Mouse (Mus musculus) v-Abl transformed pro-B cells (cell line): ENCODE results near the gene Ezr.

Experiments
- in situ Hi-C, 2 experiments: fragments of 400-800 bp; cut with MboI; formaldehyde crosslinking; loops; one replicate each; pipeline ENCODE4 v1.15.1; 2025; ENCODE audit not compliant: unreplicated experiment in 2 of 2

Ezr gene

GRCm38 (mm10) chr17:6746452-6747231, 35.9 kb downstream of the Ezr start:
- in situ Hi-C loops, result loop anchor here in 1 of 2 experiments (25.0 kb wide), 1 partner anchor 1066 kb away; no protein-coding TSS in a partner anchor

- in situ Hi-C loops, result loop anchor here in 1 of 2 experiments (25.0 kb wide), 1 partner anchor 1066 kb away; no protein-coding TSS in a partner anchor
Measured at GRCm38 (mm10) chr17:6745975-6746374, 36.6 kb downstream of the Ezr start.

- in situ Hi-C loops, result loop anchor here in 1 of 2 experiments (25.0 kb wide), 1 partner anchor 1067 kb away; no protein-coding TSS in a partner anchor
Measured at GRCm38 (mm10) chr17:6745503-6745902, 37.1 kb downstream of the Ezr start.

- in situ Hi-C loops, result loop anchor here in 1 of 2 experiments (25.0 kb wide), 1 partner anchor 1067 kb away; no protein-coding TSS in a partner anchor
Measured at GRCm38 (mm10) chr17:6744871-6745270, 37.7 kb downstream of the Ezr start.

GRCm38 (mm10) chr17:6744366-6744765, 38.2 kb downstream of the Ezr start:
- in situ Hi-C loops, result loop anchor here in 1 of 2 experiments (25.0 kb wide), 1 partner anchor 1068 kb away; no protein-coding TSS in a partner anchor

- in situ Hi-C loops, result loop anchor here in 1 of 2 experiments (25.0 kb wide), 1 partner anchor 1068 kb away; no protein-coding TSS in a partner anchor
Measured at GRCm38 (mm10) chr17:6743787-6744239, 38.8 kb downstream of the Ezr start.

GRCm38 (mm10) chr17:6743039-6743575, 39.5 kb downstream of the Ezr start:
- in situ Hi-C loops, result loop anchor here in 1 of 2 experiments (25.0 kb wide), 1 partner anchor 1069 kb away; no protein-coding TSS in a partner anchor

- in situ Hi-C loops, result loop anchor here in 1 of 2 experiments (25.0 kb wide), 1 partner anchor 1070 kb away; no protein-coding TSS in a partner anchor
Measured at GRCm38 (mm10) chr17:6742083-6743038, 40.2 kb downstream of the Ezr start.

GRCm38 (mm10) chr17:6741271-6741670, 41.3 kb downstream of the Ezr start:
- in situ Hi-C loops, result loop anchor here in 1 of 2 experiments (25.0 kb wide), 1 partner anchor 1071 kb away; no protein-coding TSS in a partner anchor

GRCm38 (mm10) chr17:6740331-6741170, 42.0 kb downstream of the Ezr start:
- in situ Hi-C loops, result loop anchor here in 1 of 2 experiments (25.0 kb wide), 1 partner anchor 1072 kb away; no protein-coding TSS in a partner anchor

- in situ Hi-C loops, result loop anchor here in 1 of 2 experiments (25.0 kb wide), 1 partner anchor 1073 kb away; no protein-coding TSS in a partner anchor
Measured at GRCm38 (mm10) chr17:6739756-6740155, 42.8 kb downstream of the Ezr start.

- in situ Hi-C loops, result loop anchor here in 1 of 2 experiments (25.0 kb wide), 1 partner anchor 1073 kb away; no protein-coding TSS in a partner anchor
Measured at GRCm38 (mm10) chr17:6739266-6739665, 43.3 kb downstream of the Ezr start.

- in situ Hi-C loops, result loop anchor here in 1 of 2 experiments (25.0 kb wide), 1 partner anchor 1073 kb away; no protein-coding TSS in a partner anchor
Measured at GRCm38 (mm10) chr17:6738836-6739235, 43.7 kb downstream of the Ezr start.

- in situ Hi-C loops, result loop anchor here in 1 of 2 experiments (25.0 kb wide), 1 partner anchor 1075 kb away; no protein-coding TSS in a partner anchor
Measured at GRCm38 (mm10) chr17:6737273-6737997, 45.1 kb downstream of the Ezr start.

GRCm38 (mm10) chr17:6736306-6737272, 46.0 kb downstream of the Ezr start:
- in situ Hi-C loops, result loop anchor here in 1 of 2 experiments (25.0 kb wide), 1 partner anchor 1076 kb away; no protein-coding TSS in a partner anchor

GRCm38 (mm10) chr17:6734746-6735441, 47.7 kb downstream of the Ezr start:
- in situ Hi-C loops, result loop anchor here in 1 of 2 experiments (25.0 kb wide), 1 partner anchor 1077 kb away; no protein-coding TSS in a partner anchor
